Mouse (Mus musculus) neural tube, embryonic 12.5 days (tissue): Measurements from ENCODE around the gene Bsdc1. TPM values are rescaled to one million over a fixed set of nuclear protein-coding genes. Genes with fewer than 3 reads are reported as not detected.
"Not testable (repeated sequence)": the region's sequence is repeated elsewhere in the genome, so short reads cannot be mapped to it uniquely, and the experiment has no call there.

Experiments
- ATAC-seq: fragments of 200-750 bp; cut with Nextera tagmentation; 2 replicates; pipeline ENCODE4 v1.8.0; 2017; ENCODE audit warnings: low read depth, mild to moderate bottlenecking, moderate TSS enrichment, moderate library complexity; ENCODE audit not compliant: low FRiP score
- H3K27ac ChIP-seq: fragments of 300-500 bp; sonication (generic); 2 replicates; pipeline ENCODE4 v1.5.1; 2016
- H3K27me3 ChIP-seq: fragments of 300-500 bp; sonication (generic); replicated peaks from 2 replicates; pipeline ENCODE4 v1.6.1; 2016; ENCODE audit warnings: mild to moderate bottlenecking
- H3K36me3 ChIP-seq: fragments of 300-500 bp; sonication (generic); 2 replicates; pipeline ENCODE4 v1.6.1; 2016; ENCODE audit warnings: mild to moderate bottlenecking
- H3K4me1 ChIP-seq: fragments of 300-500 bp; sonication (generic); 2 replicates; pipeline ENCODE4 v1.6.1; 2016
- H3K4me2 ChIP-seq: fragments of 300-500 bp; sonication (generic); replicated peaks from 2 replicates; pipeline ENCODE4 v1.6.1; 2016; ENCODE audit warnings: mild to moderate bottlenecking
- H3K4me3 ChIP-seq: fragments of 300-500 bp; sonication (generic); 2 replicates; pipeline ENCODE4 v1.5.1; 2016
- H3K9ac ChIP-seq: fragments of 300-500 bp; sonication (generic); 2 replicates; pipeline ENCODE4 v1.6.1; 2016; ENCODE audit warnings: mild to moderate bottlenecking
- H3K9me3 ChIP-seq: fragments of 300-500 bp; sonication (generic); 2 replicates; pipeline ENCODE4 v1.6.1; 2016; ENCODE audit warnings: mild to moderate bottlenecking
- WGBS: fragments of 180-500 bp; shearing (Covaris S2); methylation state at CpG from one replicate; pipeline ENCODE4 v1.1.7; 2016; 5-methylcytosine and 5-hydroxymethylcytosine counted together
- polyA plus RNA-seq: library from polyadenylated mRNA; unstranded; fragments of >200 nt; fragmentation: Nextera tagmentation; extraction: Ambion mirVana; gene quantifications from 2 replicates; pipeline ENCODE4 v1.2.1, GENCODE M21; 2016

The Bsdc1 gene
- polyA plus RNA-seq, 1 experiment from 2014 or later, result 33.1 TPM

GRCm38 (mm10) chr4:129528901-129529300 is 67.5 kb downstream of the Bsdc1 start:
- not testable (repeated sequence) for H3K4me3 ChIP-seq, H3K27me3 ChIP-seq, H3K27ac ChIP-seq, ATAC-seq, H3K4me2 ChIP-seq, H3K9ac ChIP-seq, H3K9me3 ChIP-seq, H3K4me1 ChIP-seq
- WGBS, result 95% methylated on average over 6 of the region's 6 CpGs
- peaks cover 81% of the 10 kb centered on the region for H3K36me3 ChIP-seq

Other genes with a start within 250 kb of the Bsdc1 start
- 4.0 and 4.6 TPM in 2 replicates for gene C77080, start 200.2 kb upstream of the Bsdc1 start, polyA plus RNA-seq
- 1.7 and 1.9 TPM in 2 replicates for gene Sync, start 174.0 kb upstream of the Bsdc1 start, polyA plus RNA-seq
- gene Rbbp4, start 126.2 kb upstream of the Bsdc1 start, polyA plus RNA-seq, result 451 and 469 TPM in 2 replicates
- gene Zbtb8os, start 125.9 kb upstream of the Bsdc1 start, polyA plus RNA-seq, result 34.2 and 38.0 TPM in 2 replicates
- 12.5 and 15.4 TPM in 2 replicates for gene Zbtb8a, start 83.5 kb upstream of the Bsdc1 start, polyA plus RNA-seq
- 4.9 and 5.0 TPM in 2 replicates for gene Zbtb8b, start 20.7 kb upstream of the Bsdc1 start, polyA plus RNA-seq
- gene Tssk3, start 29.4 kb downstream of the Bsdc1 start, polyA plus RNA-seq, result not detected in 2 replicates
- gene Fam229a, start 29.6 kb downstream of the Bsdc1 start, polyA plus RNA-seq, result not detected in 2 replicates
- gene Marcksl1, start 52.0 kb downstream of the Bsdc1 start, polyA plus RNA-seq, result 2,122 and 2,278 TPM in 2 replicates
- 179 and 192 TPM in 2 replicates for gene Hdac1, start 81.1 kb downstream of the Bsdc1 start, polyA plus RNA-seq
- gene Lck, start 112.1 kb downstream of the Bsdc1 start, polyA plus RNA-seq, result 7.8 and 8.0 TPM in 2 replicates
- gene Fam167b, start 117.0 kb downstream of the Bsdc1 start, polyA plus RNA-seq, result 1.5 and 2.2 TPM in 2 replicates
- 200 and 208 TPM in 2 replicates for gene Eif3i, start 139.1 kb downstream of the Bsdc1 start, polyA plus RNA-seq
- gene Tmem234, start 139.1 kb downstream of the Bsdc1 start, polyA plus RNA-seq, result 175 and 183 TPM in 2 replicates
- 3.1 and 3.3 TPM in 2 replicates for gene Dcdc2b, start 152.7 kb downstream of the Bsdc1 start, polyA plus RNA-seq
- gene Iqcc, start 157.5 kb downstream of the Bsdc1 start, polyA plus RNA-seq, result 32.5 and 32.6 TPM in 2 replicates
- gene Ccdc28b, start 162.4 kb downstream of the Bsdc1 start, polyA plus RNA-seq, result 103 and 107 TPM in 2 replicates
- 77.6 and 83.5 TPM in 2 replicates for gene Txlna, start 179.5 kb downstream of the Bsdc1 start, polyA plus RNA-seq
- 16.3 and 16.6 TPM in 2 replicates for gene Kpna6, start 211.2 kb downstream of the Bsdc1 start, polyA plus RNA-seq
- gene Tmem39b, start 235.3 kb downstream of the Bsdc1 start, polyA plus RNA-seq, result 16.0 and 16.8 TPM in 2 replicates